Mouse (Mus musculus) lung, adult 2 months (tissue): ENCODE results near the gene Adh5. TPM values are rescaled to one million over a fixed set of nuclear protein-coding genes. Genes with fewer than 3 reads are reported as not detected.
A peak's percentile ranks its signal among the peaks of the same experiment; 100 is the strongest.
"Not testable (repeated sequence)": the region's sequence is repeated elsewhere in the genome, so short reads cannot be mapped to it uniquely, and the experiment has no call there.

Experiments
- DNase-seq: peaks from one replicate; pipeline ENCODE4 v3.0.0; 2022
- H3K4me1 ChIP-seq: fragments of 200-500 bp; 2 replicates; pipeline ENCODE4 v1.6.1; 2011; ENCODE audit warnings: low read length; ENCODE audit not compliant: control insufficient read depth, insufficient read depth
- H3K4me3 ChIP-seq: fragments of 200-500 bp; replicated peaks from 2 replicates; pipeline ENCODE3; 2011; ENCODE audit warnings: low read depth, mild to moderate bottlenecking, control low read depth, low read length; ENCODE audit errors: extremely low read depth
- CTCF ChIP-seq: fragments of 200-500 bp; IDR thresholded peaks from 2 replicates; pipeline ENCODE4 v1.5.1; 2011; ENCODE audit warnings: mild to moderate bottlenecking, low read length, control low read depth; ENCODE audit not compliant: insufficient read depth
- POLR2A ChIP-seq: fragments of 200-500 bp; IDR thresholded peaks from 2 replicates; pipeline ENCODE4 v1.6.1; 2011; ENCODE audit warnings: low read depth, mild to moderate bottlenecking, control low read depth, low read length, borderline replicate concordance; ENCODE audit errors: extremely low read depth
- WGBS: fragments of 180-500 bp; shearing (Covaris S2); methylation state at CpG from one replicate; pipeline ENCODE4 v1.1.7; 2018; 5-methylcytosine and 5-hydroxymethylcytosine counted together
- polyA plus RNA-seq: library from polyadenylated mRNA; depleted of rRNA; stranded (reverse); fragments of >200 nt; gene quantifications from 2 replicates; pipeline ENCODE4 v1.2.3, GENCODE M21; 2012

Adh5 gene
- polyA plus RNA-seq, 1 experiment: 29.3 TPM

- no peak for TF ChIP-seq CTCF
- no peak for TF ChIP-seq POLR2A
- whole genome bisulfite sequencing: 82% methylated on average over 13 of the region's 13 CpGs
- DNase-seq: no peak
- no peak overlapping the region for H3K4me3 ChIP-seq
- no peaks in the 10 kb centered on the region for H3K4me1 ChIP-seq
These were observed 12.0 kb downstream of the Adh5 start for GRCm38 (mm10) chr3:138454711-138455435.

- no peak for DNase-seq
- H3K4me3 ChIP-seq: no peak overlapping the region
- no peaks in the 10 kb centered on the region for H3K4me1 ChIP-seq
- TF ChIP-seq POLR2A: no peak
- no peak for TF ChIP-seq CTCF
- WGBS: 95% methylated on average over 3 of the region's 3 CpGs
These were observed 15.5 kb downstream of the Adh5 start for GRCm38 (mm10) chr3:138458441-138458840.

- 86% methylated on average over 13 of the region's 13 CpGs for WGBS
- H3K4me3 ChIP-seq: no peak overlapping the region
- TF ChIP-seq POLR2A (no peak), CTCF (no peak; the same call in 1 of the 2 replicates)
- no peak for DNase-seq
- H3K4me1 ChIP-seq: no peaks in the 10 kb centered on the region
These were observed 17.4 kb downstream of the Adh5 start for GRCm38 (mm10) chr3:138460260-138460659.

- no peak for DNase-seq
- 85% methylated on average over 3 of the region's 3 CpGs for WGBS
- no peaks in the 10 kb centered on the region for H3K4me1 ChIP-seq
- H3K4me3 ChIP-seq: no peak overlapping the region
- TF ChIP-seq CTCF: no peak
- TF ChIP-seq POLR2A: no peak
These were observed 18.9 kb downstream of the Adh5 start for GRCm38 (mm10) chr3:138461832-138462231.

- no peak overlapping the region for H3K4me3 ChIP-seq
- DNase-seq: no peak
- H3K4me1 ChIP-seq: no peaks in the 10 kb centered on the region
- 84% methylated on average over 2 of the region's 2 CpGs for WGBS
- TF ChIP-seq POLR2A (no peak), CTCF (peak; percentile 41)
These were observed 20.2 kb downstream of the Adh5 start for GRCm38 (mm10) chr3:138463137-138463536.

- WGBS: 77% methylated on average over 6 of the region's 6 CpGs
- TF ChIP-seq CTCF (no peak), POLR2A (no peak)
- DNase-seq: no peak
These were observed 20.9 kb downstream of the Adh5 start for GRCm38 (mm10) chr3:138463807-138464206.

GRCm38 (mm10) chr3:138464573-138465147, 21.8 kb downstream of the Adh5 start:
- TF ChIP-seq CTCF (no peak), POLR2A (no peak)
- no peak overlapping the region for H3K4me3 ChIP-seq
- no peaks in the 10 kb centered on the region for H3K4me1 ChIP-seq
- no peak for DNase-seq
- 58% methylated on average over 16 of the region's 16 CpGs for WGBS

More at GRCm38 (mm10) chr3:138463807-138464206, 20.9 kb downstream of the Adh5 start:
- Histone ChIP-seq H3K4me1 (no peaks in the 10 kb centered on the region), H3K4me3 (no peak overlapping the region)

GRCm38 (mm10) chr3:138466656-138467055, 23.8 kb downstream of the Adh5 start:
- H3K4me1 ChIP-seq, H3K4me3 ChIP-seq, DNase-seq: not testable (repeated sequence)
- 94% methylated on average over 1 of the region's 1 CpGs for WGBS

- DNase-seq: no peak
- H3K4me3 ChIP-seq: no peak overlapping the region
- TF ChIP-seq POLR2A: no peak
- no peak for TF ChIP-seq CTCF
- 90% methylated on average over 3 of the region's 3 CpGs for WGBS
- no peaks in the 10 kb centered on the region for H3K4me1 ChIP-seq
These were observed 28.2 kb downstream of the Adh5 start for GRCm38 (mm10) chr3:138471066-138471465.

- DNase-seq: no peak
- no peak for TF ChIP-seq CTCF
- TF ChIP-seq POLR2A: no peak
- 97% methylated on average over 8 of the region's 8 CpGs for WGBS
These were observed 36.6 kb downstream of the Adh5 start for GRCm38 (mm10) chr3:138479489-138479888.

More at GRCm38 (mm10) chr3:138479489-138479888, 36.6 kb downstream of the Adh5 start:
- no peak overlapping the region for H3K4me3 ChIP-seq
- H3K4me1 ChIP-seq: no peaks in the 10 kb centered on the region
